Mouse (Mus musculus): Measurements from ENCODE around the gene Abca7.
"Not testable (repeated sequence)": the region's sequence is repeated elsewhere in the genome, so short reads cannot be mapped to it uniquely, and the experiment has no call there.

The Abca7 gene

GRCm38 (mm10) chr10:80024229-80025043 lies 28.1 kb downstream of the Abca7 start:
- no peak for DNase-seq

DNA sequence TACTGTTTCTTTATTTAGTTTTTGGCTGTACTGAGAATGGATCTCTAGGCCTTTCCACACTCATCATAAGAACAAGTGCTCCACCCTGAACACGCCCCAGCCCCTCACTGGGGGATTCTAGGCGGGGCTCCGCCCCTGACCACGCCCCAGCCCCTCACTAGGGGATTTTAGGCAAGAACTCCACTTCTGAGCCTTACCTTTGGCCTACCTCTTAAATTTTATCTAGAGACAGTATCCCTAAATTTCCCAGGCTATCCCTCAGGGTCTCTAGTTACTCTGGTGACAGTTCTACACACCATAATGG lies 28.7 kb downstream of the Abca7 start:
- DNase-seq: no peak

DNA sequence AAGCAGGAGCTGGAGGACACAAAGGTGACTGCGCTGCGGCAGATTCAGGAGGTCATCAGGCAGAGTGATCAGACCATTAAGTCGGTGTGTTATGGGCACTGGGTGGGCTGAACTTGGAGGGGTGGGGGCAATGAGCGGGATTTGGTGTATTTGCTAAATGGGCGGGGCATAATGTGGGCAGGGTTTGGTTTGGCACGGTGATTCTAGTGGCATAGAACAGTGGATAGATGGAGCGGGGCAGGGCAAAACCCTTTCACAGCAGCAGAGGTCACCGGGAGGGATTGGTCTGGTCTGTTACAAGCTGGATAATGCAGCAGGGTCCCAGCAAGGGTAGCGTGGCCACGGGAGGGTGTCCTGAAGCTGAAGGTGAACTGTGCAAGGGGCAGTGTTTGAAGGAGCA lies 29.2 kb downstream of the Abca7 start:
- no peak for DNase-seq

GRCm38 (mm10) chr10:80025889-80026288 lies 29.6 kb downstream of the Abca7 start:
- DNase-seq: no peak

DNA sequence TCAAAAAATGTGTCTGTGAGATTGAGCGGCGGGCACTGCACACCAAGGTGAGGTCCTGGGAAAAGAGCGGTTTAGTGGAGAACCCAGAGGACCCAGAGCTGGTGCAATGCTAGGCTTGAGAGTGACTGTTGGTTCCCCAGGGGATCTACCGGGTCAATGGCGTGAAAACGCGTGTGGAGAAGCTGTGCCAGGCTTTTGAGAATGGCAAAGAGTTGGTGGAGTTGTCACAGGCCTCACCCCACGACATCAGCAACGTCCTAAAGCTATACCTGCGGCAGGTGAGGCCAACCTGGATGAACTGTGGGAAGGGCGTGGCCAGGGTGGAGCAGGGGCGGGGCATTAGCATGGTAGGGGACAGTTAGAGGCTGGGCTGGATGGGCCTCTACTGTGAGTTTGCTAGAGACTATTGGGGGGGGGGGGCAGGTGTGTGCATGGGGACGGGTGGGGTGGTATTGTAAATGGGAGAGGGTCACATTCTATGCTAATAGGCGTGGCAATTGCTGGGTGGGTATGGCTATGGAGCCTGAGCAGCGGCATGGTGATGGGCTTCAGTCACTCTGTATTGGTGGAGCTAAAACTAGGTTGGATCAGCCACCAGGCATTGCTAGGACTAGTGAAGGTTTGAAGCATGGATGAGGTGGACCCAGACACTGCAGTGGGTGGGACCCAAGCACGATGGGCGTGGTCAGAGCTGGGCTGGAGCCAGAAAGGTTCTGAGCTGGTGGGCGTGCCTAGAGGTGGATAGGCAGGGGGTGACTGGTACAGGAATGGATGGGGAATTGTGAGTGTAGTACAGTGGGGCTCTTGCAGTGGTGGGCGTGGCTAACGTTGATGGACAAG lies 31.6 kb downstream of the Abca7 start:
- DNase-seq: no peak

- DNase-seq: no peak
Observed at GRCm38 (mm10) chr10:80028521-80028846, 32.2 kb downstream of the Abca7 start.

DNA sequence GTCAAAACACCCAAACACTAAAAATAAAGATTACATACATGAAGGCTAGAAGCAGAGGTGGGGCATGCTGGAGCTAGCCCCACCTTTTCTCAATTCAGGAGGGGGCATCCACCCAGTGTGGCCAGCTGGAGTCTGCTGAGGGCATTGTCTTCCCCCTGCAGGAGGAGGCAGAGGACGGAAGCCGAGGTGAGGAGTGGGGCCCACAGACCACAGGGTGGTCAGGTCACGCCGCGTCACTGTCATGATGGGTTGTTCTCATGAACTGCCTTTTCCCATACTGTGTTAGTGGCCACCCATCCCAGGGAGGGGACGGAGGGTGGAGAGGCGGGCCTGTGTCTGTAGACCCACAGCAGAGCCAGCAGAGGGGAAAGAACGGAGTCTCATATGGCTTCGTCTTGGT lies 33.9 kb downstream of the Abca7 start:
- no peak for DNase-seq

DNA sequence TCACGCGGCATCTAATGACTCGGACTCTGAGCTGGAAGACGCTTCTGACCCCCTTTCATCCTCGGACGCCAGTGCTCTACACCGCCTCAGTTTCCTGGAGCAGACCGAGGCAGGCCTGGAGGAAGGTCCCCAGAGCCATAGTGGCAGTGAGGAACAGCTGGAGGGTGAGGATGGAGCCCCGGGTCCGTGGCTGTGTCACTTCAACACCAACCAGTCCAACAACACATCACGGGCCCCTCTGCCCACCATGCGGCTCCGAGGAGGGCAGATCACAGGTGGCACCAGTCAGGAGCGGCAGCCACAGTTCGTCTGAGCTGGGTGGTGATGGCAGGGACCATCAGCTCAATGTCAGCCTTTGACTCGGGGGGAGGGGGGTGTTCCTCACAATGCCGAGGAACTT lies 34.4 kb downstream of the Abca7 start:
- DNase-seq: no peak

DNA sequence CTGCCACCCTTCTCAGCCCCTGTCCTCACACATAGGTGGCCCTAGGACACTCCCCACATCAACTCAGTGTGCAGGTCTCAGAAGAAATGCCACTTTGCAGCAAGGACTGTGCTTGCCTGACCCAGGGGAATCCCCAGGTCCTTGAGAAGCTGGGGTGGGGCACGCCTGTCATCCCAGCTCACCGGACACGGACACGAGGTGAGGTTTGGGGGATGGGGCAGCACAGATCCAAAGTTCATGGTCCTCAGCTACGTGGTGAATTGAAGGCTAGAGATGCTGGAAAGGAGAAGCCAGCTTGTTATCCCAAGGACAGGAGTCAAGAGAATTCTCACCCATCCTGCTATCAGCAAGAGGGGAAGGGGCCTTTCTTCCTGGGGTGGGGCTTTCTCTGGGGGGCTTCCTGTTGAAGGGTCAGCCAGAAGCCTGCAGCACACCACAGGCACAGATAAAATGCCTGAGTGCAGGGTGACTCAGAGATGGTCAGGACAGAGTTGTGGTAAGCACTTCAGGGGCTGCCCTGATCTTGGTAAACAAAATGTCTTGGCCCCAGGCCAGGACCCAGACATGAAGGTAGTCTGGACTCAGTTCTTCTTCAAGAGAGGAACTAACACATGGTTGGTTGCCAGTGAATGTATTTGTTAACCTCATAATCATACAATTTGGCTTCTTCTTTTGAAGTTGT lies 36.6 kb downstream of the Abca7 start:
- no peak for DNase-seq

- DNase-seq: peak; percentile 67
Observed at GRCm38 (mm10) chr10:80033511-80034391, 37.5 kb downstream of the Abca7 start.

GRCm38 (mm10) chr10:80035148-80035547 lies 38.9 kb downstream of the Abca7 start:
- no peak for DNase-seq

- DNase-seq: no peak
Observed at GRCm38 (mm10) chr10:80035686-80036085, 39.4 kb downstream of the Abca7 start.

GRCm38 (mm10) chr10:80036832-80037231 lies 40.5 kb downstream of the Abca7 start:
- DNase-seq: no peak

- peak; percentile 99 for DNase-seq
Observed at GRCm38 (mm10) chr10:80039559-80039979, 43.3 kb downstream of the Abca7 start, which contains the start of gene Polr2e. Gene Polr2e, minus strand, starts transcription at chr10:80039795.

DNA sequence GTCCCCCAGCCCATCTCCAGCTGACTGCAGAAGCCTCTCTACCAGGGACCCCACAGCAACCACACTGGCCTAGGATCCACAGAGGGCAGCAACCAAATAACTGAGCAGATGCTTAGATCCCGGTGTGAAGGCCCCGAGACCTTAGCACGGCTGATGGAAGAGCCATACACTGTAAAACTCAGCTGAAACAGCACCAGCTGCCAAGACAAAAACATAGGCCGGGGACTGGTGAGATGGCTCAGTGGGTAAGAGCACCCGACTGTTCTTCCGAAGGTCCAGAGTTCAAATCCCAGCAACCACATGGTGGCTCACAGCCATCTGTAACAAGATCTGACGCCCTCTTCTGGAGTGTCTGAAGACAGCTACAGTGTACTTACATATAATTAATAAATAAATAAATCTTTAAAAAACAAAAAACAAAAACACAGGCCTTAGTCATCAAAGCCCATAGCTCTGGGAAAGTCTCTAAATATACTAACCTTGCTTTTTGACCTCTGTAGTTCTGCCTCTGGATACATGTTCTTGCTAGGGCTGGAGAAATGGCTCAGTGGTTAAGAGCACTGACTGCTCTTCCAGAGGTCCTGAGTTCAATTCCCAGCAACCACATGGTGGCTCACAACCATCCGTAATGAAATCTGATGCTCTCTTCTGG lies 45.2 kb downstream of the Abca7 start:
- not testable (repeated sequence) for DNase-seq

- no peak for DNase-seq
Observed at GRCm38 (mm10) chr10:80044087-80044486, 47.8 kb downstream of the Abca7 start.

DNA sequence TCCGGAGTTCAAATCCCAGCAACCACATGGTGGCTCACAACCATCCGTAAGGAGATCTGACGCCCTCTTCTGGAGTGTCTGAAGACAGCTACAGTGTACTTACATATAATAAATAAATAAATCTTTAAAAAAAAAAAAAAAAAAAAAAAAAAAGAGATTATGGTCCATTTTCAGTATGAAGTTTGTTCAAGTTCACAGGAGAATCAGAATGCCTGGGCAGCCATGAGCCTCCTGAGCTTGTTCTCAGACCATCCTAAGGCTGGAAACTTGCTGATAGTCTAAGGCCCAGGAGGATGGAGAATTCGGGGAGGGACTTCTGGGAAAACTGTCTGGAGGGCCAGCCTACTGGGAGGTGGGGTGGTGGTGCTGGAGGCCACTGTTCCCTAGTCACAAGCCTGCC lies 49.1 kb downstream of the Abca7 start:
- DNase-seq: not testable (repeated sequence)

DNA sequence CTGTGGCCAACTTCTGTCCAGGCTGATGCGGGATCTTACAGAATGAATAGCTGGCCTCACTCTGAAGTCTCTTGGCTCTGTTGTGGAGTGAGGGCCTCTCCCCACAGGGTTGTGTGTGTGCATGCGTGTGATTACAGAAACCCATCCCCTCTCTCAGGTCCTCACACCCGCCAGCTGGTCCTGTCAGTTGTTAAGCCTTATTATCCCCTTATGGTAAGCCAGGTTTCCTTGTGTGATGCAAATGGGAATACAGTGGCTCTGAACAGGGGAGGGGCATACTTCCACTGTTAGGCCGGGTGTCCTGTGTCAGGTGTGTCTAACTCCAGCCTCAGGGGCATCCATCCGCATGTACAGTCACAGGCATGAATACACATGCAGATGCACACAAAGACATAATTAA lies 49.5 kb downstream of the Abca7 start:
- DNase-seq: no peak

- no peak for DNase-seq
Observed at GRCm38 (mm10) chr10:80047041-80047565, 50.8 kb downstream of the Abca7 start, which contains the start of gene Gpx4. Gene Gpx4, plus strand, starts transcription at chr10:80047166.

DNA sequence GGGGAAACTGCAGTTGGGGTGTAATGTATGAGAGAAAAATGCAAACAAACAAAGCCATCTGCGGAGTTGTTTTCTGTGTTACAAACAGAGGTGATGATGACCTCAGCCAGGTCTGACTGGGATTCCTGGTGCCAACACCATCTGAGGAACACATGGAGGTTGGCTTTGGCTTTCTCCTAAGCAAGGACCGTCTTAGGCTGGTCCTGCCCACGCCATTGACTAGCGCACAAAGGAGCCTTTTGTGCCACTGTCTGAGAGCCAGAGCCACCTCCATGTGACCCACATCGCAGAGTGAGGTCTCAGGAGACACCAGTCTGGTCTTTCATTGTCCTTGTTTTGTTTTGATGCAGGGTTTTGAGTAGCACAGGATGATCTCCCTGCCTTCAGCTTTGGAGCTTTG lies 52.1 kb downstream of the Abca7 start:
- no peak for DNase-seq

- DNase-seq: no peak
Observed at GRCm38 (mm10) chr10:80048834-80049233, 52.5 kb downstream of the Abca7 start.

DNA sequence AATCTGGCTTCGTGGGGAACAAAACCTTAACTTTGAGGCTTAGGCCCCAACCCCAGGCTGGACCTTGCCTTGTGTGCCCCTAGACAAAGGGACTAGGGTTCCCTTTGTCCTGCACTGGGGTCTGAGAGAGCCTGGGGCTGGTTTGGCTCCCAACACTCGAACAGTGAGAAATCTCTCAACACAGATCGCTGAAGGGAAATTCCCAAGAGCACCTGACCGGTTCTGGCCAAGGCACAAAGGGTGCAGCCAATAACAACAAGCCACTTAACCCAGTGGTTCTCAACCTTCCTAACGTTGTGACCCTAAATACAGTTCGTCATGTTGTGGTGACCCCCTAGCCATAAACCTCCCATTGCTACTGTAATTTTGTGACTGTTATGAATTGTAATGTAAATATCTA lies 54.0 kb downstream of the Abca7 start:
- DNase-seq: no peak

All from kidney, adult 9 months (tissue).